Mouse (Mus musculus) liver, postnatal 0 days (tissue): ENCODE results near the gene Atxn2l.

Source experiments
- CTCF ChIP-seq: sonication (generic); IDR thresholded peaks from 2 replicates; pipeline ENCODE4 v1.5.1; 2016; ENCODE audit warnings: antibody characterized with exemption, low read depth
- EP300 ChIP-seq: IDR thresholded peaks from 2 replicates; pipeline ENCODE4 v1.6.1; 2016; ENCODE audit warnings: antibody characterized with exemption, low read depth, mild to moderate bottlenecking

GRCm38 (mm10) chr7:126450641-126451040 is 52.6 kb downstream of the Atxn2l start:
- TF ChIP-seq EP300 (no peak), CTCF (no peak)
